Mouse (Mus musculus) lung, postnatal 14 days (tissue): ENCODE measurements around the gene Neto2.
"Not testable (repeated sequence)": the region's sequence is repeated elsewhere in the genome, so short reads cannot be mapped to it uniquely, and the experiment has no call there.

Experiments
- DNase-seq: peaks from one replicate; pipeline ENCODE4 v3.0.0; 2021

Neto2 gene

GRCm38 (mm10) chr8:85700751-85701351, at the start of gene Neto2:
TSS of gene Neto2 (minus strand) at chr8:85700924.
- peak; percentile 71 for DNase-seq

GRCm38 (mm10) chr8:85745053-85745452, 44.3 kb upstream of the Neto2 start:
- DNase-seq: no peak

- DNase-seq: no peak
These were observed 29.8 kb upstream of the Neto2 start for GRCm38 (mm10) chr8:85730545-85730944.

GRCm38 (mm10) chr8:85717271-85717670, 16.5 kb upstream of the Neto2 start:
- DNase-seq: no peak

- no peak for DNase-seq
These were observed 16.0 kb upstream of the Neto2 start for GRCm38 (mm10) chr8:85716696-85717095.

GRCm38 (mm10) chr8:85706988-85707387, 6.3 kb upstream of the Neto2 start:
- no peak for DNase-seq

- DNase-seq: peak; percentile 64
These were observed 498 bp downstream of the Neto2 start for GRCm38 (mm10) chr8:85700101-85700750.

- DNase-seq: peak; percentile 73
These were observed 1.7 kb downstream of the Neto2 start for GRCm38 (mm10) chr8:85699051-85699450.

GRCm38 (mm10) chr8:85665146-85665545, 35.6 kb downstream of the Neto2 start:
- DNase-seq: peak; percentile 19

- peak; percentile 72 for DNase-seq
These were observed 38.7 kb downstream of the Neto2 start for GRCm38 (mm10) chr8:85661995-85662394.

GRCm38 (mm10) chr8:85651201-85651600, 49.5 kb downstream of the Neto2 start:
- no peak for DNase-seq

- DNase-seq: no peak
These were observed 52.2 kb downstream of the Neto2 start for GRCm38 (mm10) chr8:85648553-85648952.

- no peak for DNase-seq
These were observed 55.6 kb downstream of the Neto2 start for GRCm38 (mm10) chr8:85644921-85645665.

- no peak for DNase-seq
These were observed 76.3 kb downstream of the Neto2 start for GRCm38 (mm10) chr8:85624450-85624849.

- no peak for DNase-seq
These were observed 77.5 kb downstream of the Neto2 start for GRCm38 (mm10) chr8:85623246-85623645.

GRCm38 (mm10) chr8:85618789-85619188, 81.9 kb downstream of the Neto2 start:
- no peak for DNase-seq

GRCm38 (mm10) chr8:85617125-85617524, 83.6 kb downstream of the Neto2 start:
- DNase-seq: not testable (repeated sequence)

GRCm38 (mm10) chr8:85608836-85609235, 91.9 kb downstream of the Neto2 start:
- DNase-seq: no peak

- DNase-seq: no peak
These were observed 92.9 kb downstream of the Neto2 start for GRCm38 (mm10) chr8:85607804-85608203.

GRCm38 (mm10) chr8:85606974-85607373, 93.8 kb downstream of the Neto2 start:
- no peak for DNase-seq

GRCm38 (mm10) chr8:85606561-85606960, 94.2 kb downstream of the Neto2 start:
- no peak for DNase-seq

- DNase-seq: no peak
These were observed 96.5 kb downstream of the Neto2 start for GRCm38 (mm10) chr8:85604201-85604600.

- DNase-seq: peak; percentile 64
These were observed 97.4 kb downstream of the Neto2 start for GRCm38 (mm10) chr8:85603203-85603895.
